Mouse (Mus musculus): Measurements from ENCODE around the gene Prdm11. TPM values are rescaled to one million over a fixed set of nuclear protein-coding genes. Genes with fewer than 3 reads are reported as not detected.
A peak's percentile ranks its signal among the peaks of the same experiment; 100 is the strongest.

Prdm11 gene
- total RNA-seq, 2 experiments from 2014 or later, result 0.39 to 0.90 TPM

DNA sequence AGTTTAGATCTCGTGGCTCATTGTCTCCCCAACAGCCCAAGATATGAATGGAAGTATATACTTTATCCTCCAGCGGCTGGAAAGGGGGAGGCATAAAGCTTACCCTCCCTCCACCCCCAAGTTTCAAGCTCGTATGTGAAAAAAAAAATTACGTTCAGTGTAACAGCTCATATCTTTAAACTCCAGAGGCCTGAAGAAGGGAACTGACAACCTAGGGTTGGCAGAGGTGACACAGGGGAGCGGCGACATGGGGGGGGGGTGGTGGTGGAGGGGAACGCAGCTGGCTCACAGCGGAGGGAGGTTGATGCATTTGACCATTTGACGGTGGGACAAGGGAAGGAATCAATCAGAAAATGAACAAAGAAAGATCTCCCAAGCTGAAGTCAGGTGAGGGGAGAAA lies 74.9 kb downstream of the Prdm11 start:
- DNase-seq (ENCODE audit: low spot score), result no peak

DNA sequence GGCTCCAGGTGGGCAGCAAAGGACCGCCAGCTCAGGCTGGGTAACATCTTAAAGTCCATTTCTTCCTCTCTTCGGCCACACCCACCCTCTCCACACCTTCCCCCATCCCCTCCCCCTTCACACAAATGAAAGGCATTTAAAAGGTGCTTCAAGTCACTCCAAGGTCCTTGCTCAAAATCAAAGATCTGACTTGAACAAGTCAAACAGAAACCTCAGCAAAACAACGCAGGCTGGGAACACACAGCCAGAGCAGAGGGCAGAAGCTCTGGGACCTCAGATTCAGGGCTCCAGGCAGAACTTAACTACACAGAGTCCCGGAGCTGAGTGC lies 78.2 kb downstream of the Prdm11 start:
- DNase-seq (ENCODE audit: low spot score), result no peak

DNA sequence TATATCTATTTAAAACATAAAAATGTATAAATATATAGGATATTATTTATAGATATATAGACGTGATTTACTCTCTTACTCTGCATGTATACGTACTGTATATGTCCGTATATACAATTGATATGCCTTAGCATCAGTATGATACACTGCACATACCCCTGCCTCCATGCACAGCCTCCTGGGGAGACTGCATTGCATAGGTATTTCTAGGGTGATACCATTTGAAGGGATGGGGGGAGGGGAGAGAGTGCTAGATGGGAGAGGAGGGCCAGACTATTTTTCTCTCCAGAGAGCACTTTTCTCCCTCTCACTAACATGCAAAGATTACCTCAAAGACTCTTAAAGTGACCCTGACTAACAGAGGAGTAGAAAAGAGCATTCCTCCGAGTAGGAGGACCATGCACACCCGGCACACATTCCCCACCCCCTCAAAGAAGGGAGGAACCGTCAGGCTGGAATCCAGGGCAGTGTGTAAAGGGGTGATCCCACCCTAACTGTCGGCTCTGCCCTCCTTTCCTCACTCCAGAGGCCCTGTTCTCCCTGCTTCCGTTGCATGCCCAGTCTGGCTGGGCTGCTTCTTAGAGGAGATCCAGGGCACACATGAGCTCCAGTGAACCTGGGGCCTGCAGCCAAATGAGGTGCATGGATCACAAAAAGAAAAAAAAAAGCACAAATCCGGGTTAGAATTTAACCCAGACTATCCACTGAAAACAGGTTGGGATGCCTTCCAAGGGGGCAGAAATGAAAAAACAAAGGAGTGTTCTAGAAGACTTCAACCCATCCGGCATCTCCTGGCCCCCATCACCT lies 78.7 kb downstream of the Prdm11 start:
- DNase-seq (ENCODE audit: low spot score), result no peak

DNA sequence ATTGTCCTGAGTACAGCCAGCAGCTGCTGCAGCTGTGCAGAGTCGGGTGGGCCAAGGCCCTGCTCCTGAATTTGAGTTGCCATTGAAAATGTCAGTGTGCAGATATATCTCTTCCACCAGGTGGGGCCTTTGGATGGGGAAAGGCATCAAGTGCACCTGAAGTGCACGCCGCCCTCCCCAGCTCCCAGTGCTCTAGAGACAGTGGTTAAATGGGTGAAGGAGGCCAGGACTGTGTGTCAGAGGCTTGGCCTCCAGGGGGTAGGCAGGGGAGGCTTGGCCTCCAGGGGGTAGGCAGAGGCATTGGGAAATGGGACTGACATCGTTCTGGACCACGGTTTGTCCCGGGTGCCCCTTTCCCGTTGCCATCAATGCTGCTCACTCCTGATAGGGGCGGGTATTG lies 79.7 kb downstream of the Prdm11 start:
- no peak for DNase-seq (ENCODE audit: low spot score)

DNA sequence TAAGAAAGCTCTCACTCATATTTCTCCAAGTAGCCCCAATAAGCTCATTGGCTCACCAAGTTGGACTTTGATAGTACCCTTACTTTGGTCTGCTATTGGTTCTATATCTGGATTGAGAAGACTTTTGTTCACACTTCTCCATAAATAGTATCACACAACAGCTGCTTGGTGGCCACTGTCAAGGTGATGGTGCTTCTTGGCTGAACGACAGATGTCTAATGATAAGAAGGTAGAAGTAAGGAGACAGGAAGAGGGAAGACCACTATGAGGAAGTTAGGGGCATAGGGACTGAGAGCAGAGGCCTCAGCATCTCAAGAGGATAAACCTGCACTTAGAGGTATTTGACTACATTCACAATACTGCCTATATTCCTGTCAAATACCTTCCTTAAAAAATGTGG lies 81.6 kb downstream of the Prdm11 start:
- no peak for DNase-seq (ENCODE audit: low spot score)

DNA sequence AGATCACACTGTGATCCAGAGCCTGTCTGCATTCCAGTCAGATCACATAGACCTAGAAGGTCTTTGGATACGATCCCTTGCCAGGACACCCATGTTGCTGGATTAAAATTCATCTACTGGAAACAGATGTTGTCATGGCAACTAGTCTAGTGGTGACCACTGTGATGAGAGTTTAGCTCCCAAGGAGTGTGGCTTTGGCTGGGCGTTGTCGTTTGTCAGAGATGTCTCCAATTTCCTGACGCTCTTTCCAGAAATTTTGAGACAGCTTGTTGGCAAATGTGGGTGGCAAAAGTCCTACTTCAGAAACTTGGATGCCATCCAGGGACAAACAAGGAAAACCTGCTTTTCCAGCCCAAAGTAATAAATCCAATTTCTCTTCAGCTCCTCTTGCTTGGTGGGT lies 87.3 kb downstream of the Prdm11 start:
- DNase-seq (ENCODE audit: low spot score), result no peak

DNA sequence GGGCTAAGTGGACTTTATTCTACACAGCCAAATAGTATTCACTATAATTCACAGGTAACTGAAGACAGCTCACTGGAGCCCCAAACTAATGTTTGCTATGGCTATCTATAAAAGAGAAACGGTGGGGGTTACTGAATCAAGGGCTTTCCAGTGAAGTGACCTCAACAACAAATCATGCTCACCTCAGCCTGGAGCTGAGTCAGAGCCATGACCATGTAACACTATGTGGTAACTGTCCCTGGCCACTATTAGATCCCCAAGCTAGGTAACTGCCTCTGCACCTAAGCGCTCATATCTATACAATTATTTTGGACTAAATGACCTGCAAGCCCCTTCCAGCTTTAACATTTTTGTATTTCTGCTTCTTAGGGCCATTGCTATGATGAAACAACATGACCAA lies 89.0 kb downstream of the Prdm11 start:
- no peak for DNase-seq (ENCODE audit: low spot score)

DNA sequence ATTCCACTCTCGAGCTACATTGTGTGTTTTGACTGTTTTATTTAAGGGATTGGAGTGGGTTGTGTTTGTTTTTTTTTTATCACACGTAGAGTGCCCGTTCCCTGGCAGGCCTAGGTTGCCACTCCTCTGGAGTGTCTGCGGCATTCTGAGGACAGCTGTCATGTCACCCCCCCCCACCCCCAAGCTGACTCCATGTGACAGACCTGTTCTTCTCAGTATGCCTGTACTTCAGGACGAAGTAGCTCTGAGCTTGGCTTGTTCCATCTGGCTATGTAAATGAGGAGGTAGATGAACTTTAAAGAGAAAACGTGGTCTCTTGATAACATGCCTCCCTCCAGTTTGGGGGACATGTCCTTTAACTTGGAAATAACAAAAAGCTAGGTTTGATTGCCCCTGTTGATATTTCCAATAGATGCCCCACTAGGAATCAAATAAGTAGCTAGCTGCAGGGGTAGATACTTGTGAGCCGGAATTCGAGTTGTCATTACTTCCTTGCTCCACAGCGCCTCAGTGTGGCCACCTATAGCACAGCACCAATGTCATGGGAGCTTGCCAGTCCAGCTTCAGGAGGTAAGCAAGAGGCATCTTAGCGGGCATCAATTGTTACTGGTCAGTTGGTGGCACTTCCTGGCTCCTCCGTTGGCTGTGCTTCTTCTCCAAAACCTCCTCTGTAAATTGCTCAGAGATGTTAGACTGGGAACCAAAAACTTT lies 91.4 kb downstream of the Prdm11 start:
- peak; percentile 61 for DNase-seq (ENCODE audit: low spot score)

DNA sequence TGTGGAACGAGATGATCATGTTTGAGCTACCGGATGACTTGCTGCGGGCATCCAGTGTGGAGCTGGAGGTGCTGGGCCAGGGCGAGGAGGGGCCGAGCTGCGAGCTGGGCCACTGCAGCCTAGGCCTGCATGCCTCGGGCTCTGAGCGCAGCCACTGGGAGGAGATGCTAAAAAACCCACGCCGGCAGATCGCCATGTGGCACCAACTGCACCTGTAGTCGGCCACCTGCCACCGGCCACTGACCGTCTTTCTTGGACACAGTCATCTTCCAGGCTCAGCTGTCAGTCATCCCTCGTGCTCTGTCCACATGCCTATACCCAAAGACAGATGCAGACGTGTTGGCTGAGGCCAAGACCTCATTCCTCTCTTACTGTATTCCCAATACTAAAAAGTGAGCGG lies 92.5 kb downstream of the Prdm11 start:
- peak; percentile 8 for DNase-seq (ENCODE audit: low spot score)

DNA sequence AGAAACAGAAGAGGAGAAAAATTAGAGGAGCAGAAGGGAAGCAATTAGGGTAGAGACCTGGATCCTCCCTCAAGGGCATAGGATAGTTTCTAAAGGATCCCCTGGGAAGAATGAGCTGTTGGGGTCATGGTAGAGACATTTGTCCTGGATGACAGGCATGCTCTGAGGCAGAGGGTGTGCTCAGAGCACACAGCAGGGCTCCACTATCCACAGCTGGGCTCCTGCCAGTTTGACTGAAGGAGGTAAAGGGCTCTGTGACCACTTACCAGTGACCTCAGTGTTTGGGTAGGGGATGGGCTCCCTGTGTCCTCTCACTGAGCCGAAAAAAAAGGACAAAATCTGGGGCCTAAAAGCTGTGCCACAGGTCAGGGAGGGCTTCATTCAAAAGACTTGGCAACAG lies 96.4 kb downstream of the Prdm11 start:
- no peak for DNase-seq (ENCODE audit: low spot score)

DNA sequence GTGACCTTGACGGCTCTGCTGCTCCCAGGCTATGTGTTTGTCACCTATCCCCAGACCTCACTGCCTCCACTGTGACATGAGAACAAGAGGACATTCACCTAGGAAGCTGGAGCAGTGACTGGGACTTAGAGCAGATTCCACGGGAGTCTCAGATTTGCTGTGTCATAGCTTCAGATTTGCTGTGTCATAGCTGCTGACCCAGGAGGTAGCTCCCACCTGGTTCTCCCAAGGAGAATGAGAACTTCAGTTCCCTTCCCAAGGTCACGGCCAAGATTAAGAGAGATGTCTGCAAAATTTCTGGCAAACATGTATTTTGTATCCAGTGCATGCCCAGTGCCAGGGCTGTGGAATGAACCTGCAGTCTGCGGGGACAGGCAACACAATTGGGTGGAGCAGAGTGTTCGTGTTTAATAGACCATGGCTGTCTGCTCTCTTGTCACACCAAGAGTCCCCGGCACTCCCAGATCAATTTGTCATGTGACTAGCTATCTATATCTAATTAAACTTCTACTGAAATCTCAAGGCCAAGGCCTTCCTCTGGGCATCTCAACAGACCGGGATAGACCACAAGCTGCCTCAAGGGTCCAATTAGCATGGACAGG lies 97.2 kb downstream of the Prdm11 start:
- no peak for DNase-seq (ENCODE audit: low spot score)

DNA sequence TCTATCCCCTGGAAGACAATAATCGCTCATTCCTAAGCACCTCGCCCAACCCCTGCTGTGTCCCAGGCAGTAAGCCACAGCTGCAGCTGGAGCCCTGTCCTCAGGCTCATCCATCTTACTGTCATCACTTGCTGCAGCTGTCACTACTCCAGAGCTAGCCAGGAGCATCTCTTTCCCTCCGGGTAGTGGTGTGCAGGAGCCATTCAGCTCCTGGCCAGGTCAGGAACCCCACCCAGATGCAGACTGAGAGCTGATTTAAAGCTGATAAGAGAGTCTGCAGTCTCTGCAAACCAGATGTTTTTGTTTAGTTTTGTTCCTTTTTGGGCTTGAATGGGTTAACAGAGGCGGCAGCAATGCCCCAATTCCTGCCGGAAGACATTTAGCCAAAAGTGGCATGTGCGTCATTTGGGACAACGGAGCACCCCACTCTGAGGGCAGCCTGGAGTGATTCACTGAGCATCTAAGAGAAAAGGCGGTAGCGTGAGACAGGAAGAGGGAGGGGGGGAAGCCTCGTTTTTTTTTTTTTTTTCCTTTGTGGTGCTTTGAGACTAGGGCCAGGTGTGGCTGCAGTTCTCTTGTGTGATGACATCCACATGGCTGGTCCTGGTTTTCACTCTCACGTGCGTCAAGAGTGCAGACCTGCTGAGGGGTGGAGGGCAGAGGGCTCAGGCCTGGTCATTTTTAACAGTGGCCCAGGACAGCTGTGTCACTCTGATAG lies 97.8 kb downstream of the Prdm11 start:
- peak; percentile 51 for DNase-seq (ENCODE audit: low spot score)

DNA sequence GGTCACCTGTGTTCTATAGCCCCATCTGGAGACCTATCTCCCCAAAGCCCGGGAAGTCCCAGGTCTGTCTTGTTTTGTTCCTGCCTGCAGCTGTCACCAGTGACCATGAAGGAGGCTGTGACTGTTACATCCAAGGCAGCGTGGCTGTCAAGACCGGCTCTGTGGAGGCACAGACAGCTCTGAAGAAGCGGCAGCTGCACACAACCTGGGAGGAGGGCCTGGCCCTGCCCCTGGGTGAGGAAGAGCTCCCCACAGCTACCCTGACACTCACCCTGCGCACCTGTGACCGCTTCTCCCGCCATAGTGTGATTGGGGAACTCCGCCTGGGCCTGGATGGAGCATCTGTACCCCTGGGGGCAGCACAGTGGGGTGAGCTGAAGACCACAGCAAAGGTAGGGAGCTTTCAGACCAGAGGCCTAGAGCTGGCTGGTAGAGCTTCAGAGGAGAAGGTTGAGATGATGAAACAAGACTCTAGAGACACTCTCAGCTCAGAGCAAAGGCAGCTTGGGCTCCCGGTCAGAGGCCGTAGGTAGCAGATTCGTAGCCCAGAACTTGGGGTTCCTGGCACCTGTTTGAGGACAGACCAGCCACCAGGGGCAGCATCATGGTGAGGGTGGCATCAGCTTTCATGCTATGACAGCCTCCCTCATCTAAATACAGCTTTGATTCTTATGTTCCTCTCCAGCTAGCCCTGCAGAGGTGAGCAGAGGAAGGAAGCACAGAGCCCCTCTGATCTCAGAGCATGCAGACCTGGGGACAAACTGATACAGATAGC lies 100.0 kb downstream of the Prdm11 start:
- DNase-seq (ENCODE audit: low spot score), result no peak

DNA sequence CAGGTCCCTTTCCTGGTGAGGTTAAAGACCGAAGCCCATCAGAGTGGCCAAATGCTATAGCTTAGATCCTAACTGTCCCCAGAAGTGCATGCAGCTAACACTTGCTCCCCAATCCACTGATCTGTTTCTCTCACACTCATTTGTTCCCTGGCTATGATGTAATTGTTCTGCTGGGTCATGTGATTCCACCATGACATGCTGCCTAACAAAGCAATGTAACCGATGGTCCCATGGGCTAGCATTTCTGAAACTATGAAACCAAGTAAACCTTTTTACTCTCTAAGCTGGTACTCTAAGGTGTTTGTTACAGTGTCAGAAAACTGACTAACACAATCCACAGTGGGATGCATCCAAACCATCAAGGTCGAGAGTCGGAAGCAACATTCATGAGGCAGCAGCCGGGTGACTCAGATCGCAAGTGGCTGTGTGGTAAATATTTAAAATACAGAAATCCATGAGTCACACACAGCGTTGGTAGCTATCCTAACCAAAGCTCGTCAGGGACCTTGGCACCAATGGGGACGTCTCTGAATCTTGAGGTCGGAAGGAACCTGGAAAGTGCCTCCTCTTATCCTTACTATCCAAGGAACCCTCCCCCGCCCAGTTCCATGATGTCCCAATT lies 100.7 kb downstream of the Prdm11 start:
- no peak for DNase-seq (ENCODE audit: low spot score)

DNA sequence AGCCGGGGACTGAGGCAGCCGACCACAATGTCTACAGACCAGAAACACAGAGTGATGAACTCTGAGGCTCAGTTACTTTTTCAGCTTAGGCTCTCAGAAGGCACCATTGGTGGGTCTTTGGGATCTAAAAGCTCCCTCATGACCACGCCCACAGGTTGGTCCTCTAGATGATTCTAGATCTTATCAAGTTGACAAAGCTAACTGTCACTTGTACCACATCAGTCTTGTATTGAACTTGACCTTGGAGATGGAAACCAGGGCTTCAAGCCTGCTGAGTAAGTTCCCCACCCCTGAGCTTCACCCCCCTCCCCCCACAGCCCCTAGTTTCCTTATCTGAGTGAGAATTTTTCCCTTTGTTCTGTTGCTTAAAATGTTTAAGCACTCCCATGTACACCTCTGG lies 101.6 kb downstream of the Prdm11 start:
- no peak for DNase-seq (ENCODE audit: low spot score)

DNA sequence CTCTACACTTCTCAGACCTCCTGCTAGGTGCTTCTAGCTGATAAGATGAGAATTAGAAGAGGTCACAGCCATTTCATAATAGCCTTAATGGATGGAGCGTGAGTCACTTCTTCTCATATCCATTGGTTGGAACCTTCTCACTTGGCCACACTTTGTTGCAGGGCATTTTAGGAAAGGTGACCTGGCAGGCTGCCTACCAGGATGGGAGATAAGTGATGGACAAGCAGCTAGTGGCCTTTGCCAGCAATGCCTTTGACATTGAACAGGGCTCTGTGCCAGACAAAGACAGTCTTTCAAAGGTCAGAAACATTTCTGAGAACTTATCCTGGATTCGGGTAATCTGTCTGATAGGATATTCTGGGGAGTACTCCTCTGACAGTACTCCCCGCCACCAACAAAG lies 102.6 kb downstream of the Prdm11 start:
- DNase-seq (ENCODE audit: low spot score), result no peak

DNA sequence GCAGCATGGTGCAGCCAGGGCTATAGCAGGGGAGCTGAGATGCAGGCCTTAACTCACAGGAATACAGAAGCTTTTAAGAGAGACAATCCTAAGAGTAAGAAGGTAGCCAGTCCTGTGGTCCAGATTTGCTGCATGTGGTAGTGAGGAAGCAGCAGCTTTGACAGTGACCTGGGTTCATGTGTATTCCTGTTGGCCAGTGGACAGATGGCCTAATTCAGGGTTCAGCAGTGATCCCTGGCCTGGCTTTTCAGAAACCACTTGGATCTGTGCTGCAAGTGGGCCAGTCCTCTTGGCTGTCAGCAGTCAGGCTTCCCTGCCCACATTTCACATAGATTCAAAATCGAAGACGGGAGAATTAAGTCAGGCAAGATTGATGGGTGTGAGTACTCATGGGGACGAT lies 104.5 kb downstream of the Prdm11 start:
- DNase-seq (ENCODE audit: low spot score), result no peak

DNA sequence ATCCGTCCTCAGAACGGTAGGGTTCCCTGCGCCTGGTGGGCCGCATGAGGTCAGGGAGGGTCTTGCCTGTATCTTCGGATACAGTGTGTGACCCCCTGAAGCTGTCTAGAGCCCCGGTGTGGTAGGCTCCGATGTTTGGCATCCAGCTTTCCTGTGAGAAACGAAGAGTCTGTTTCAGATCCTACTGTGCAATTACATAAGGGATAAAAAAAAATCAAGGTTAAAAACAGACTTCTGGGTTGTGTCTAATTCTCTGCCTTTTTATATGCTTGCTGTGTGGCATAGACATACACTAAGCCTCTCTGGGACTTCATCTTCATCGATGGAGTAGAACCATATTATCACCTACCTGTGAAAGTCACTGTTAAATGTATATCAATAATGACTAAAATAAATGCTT lies 105.0 kb downstream of the Prdm11 start:
- DNase-seq (ENCODE audit: low spot score), result no peak

DNA sequence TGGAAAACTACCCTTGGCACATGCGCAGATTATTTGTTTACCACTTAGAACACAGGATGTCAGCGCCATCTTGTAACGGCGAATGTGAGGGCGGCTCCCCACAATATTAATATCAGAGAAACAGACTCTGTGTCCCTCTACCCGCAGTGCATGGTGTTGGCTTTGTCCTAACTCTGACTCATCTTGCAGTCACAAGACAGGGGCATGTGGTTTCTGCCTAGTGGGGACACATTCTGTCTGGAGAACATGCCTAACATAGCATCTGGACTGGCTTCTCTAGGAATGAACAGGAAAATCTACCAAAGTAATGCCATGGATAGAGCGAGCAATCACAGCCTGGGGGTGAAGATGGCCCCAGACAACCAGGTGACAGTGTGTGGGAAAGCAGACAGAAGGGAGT lies 107.1 kb downstream of the Prdm11 start:
- DNase-seq (ENCODE audit: low spot score), result no peak

DNA sequence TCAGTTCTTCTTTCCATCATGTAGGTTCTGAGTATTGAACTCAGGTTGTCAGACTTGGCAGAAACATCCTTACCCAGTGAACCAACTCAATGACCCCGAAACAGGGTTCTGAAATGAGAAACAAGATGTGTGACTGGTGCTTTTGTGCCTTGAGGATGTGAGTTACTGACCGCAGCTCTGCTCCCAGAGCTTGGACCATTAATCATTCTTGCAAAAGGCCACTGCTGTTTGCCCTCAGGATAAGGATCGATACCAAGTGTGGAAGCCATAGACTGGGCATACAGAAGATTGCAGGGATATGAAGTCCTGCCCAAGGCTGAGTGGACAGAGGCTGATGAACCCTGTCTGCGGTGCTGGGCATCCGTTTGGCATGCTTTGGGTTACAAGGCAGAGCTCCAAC lies 107.9 kb downstream of the Prdm11 start:
- DNase-seq (ENCODE audit: low spot score), result no peak

DNA sequence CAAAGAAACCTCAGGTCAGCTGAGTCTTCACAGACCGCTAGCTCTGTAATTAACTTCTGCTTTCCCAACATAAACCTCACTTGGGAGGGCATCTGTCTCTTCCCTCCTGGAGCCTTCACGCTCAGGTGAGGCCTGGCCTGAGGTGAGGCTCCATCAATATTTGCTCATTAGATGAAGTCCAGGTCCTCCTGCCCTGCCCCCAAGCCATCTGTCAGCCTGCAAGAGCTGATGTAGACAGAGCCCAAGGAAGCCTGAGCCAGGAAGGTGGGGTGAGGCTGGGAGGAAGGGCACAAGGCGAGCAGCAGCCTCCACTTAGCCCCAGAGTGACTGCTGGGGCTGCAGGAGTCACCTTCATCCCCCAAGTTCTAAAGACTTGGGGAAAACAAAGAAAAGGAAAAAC lies 110.5 kb downstream of the Prdm11 start:
- DNase-seq (ENCODE audit: low spot score), result no peak

Data from gastrocnemius, adult 18-20 months (tissue).